Mouse (Mus musculus): Measurements from ENCODE around the gene Mbnl1.

Mbnl1 gene

GRCm38 (mm10) chr3:60608952-60609403, 136.3 kb downstream of the Mbnl1 start:
- DNase-seq (ENCODE audit: low spot score in 2 of 2) = peak; percentile 27 to 35

DNA sequence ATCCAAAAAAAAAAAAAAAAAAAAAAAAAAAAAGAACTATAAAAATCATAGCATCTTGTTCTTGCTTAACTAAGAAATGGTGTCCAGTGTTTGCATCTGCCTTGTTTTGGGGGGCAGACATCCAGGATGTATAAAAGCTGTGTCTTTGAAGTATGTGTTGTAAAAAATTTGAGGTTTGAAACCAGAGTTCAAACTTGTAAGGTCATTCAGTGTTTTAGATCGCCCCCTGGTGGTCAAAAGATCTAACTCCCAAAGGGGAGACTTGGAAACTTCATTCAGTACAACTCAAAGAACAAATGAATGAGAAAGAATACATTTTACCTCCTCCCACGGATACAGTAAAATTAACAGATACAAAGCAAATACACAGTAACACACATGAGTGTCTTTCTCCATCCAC, 139.2 kb downstream of the Mbnl1 start:
- DNase-seq (ENCODE audit: low spot score in 2 of 2) = peak; percentile 66 to 67

DNA sequence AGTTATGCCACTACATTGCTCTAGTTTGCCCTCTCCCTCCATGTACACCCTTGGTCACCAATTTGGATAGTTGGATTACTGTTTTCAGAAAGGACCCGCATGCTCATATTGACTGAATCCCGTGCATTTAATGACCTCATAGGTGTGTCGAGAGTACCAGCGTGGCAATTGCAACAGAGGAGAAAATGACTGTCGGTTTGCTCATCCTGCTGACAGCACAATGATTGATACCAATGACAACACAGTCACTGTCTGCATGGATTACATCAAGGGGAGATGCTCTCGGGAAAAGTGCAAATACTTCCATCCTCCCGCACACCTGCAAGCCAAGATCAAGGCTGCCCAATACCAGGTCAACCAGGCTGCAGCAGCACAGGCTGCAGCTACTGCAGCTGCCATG, 140.5 kb downstream of the Mbnl1 start:
- no peak for DNase-seq (ENCODE audit: low spot score in 2 of 2)

DNA sequence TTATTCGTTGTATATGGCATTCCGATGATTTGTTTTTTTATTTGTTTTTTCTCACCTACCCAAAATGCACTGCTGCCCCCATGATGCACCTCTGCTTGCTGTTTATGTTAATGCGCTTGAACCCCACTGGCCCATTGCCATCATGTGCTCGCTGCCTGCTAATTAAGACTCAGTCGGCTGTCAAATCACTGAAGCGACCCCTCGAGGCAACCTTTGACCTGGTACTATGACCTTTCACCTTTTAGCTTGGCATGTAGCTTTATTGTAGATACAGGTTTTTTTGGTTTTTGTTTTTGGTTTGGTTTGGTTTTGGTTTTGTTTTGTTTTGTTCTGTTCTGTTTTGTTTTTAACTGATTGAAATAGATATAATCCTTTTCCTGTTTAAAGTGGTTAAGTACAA, 141.9 kb downstream of the Mbnl1 start:
- DNase-seq (ENCODE audit: low spot score in 2 of 2) = no peak

DNA sequence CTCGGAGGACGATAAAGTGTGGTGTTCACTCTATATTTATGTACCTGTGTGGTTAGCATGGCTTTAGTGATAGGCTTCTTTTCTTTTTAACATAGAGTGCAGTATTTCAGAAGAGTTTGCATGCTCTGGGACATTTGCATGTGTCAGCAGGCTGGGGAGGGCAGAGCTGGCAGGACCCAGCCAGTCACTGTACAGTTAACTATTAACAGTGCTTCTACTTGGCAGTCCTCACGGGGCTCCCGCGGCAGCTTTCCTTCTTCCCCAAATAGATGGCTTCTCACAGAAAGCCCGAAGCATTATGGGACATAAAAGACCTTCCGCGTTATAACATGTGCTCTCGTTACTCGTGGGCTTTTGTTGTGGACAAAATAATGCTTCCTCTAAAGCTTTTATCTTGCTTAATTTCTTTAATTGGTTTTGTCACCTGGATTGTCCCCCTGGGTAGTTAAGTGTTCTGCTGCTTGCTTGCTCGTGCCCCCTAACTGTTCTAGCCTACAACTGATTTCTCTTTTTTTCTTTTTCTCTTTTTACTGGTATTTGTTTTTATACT, 142.5 kb downstream of the Mbnl1 start:
- no peak for DNase-seq (ENCODE audit: low spot score in 2 of 2)

- DNase-seq (ENCODE audit: low spot score in 2 of 2) = no peak
These were observed 143.0 kb downstream of the Mbnl1 start for GRCm38 (mm10) chr3:60615615-60616014.

GRCm38 (mm10) chr3:60616147-60616546, 143.5 kb downstream of the Mbnl1 start:
- DNase-seq (ENCODE audit: low spot score in 2 of 2) = no peak

DNA sequence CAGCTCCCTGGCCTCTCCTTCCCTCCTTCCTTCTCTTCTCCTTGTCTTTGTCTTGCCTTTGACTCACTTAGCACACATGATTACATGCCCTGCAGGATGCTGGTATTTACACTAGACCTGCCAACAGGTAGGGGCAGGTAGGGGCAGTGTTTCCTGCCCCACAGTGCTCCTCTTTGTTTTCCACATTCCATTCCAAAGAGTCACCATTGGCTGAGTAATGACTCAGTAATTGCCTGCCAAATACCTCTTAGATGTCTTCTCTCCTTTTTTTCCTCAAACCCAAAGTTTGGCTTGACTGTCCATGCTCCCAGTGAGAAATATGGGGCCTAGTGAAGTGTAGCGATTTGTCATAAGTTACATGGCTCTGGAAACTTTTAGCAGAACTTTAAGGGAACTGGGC, 145.0 kb downstream of the Mbnl1 start:
- no peak for DNase-seq (ENCODE audit: low spot score in 2 of 2)

DNA sequence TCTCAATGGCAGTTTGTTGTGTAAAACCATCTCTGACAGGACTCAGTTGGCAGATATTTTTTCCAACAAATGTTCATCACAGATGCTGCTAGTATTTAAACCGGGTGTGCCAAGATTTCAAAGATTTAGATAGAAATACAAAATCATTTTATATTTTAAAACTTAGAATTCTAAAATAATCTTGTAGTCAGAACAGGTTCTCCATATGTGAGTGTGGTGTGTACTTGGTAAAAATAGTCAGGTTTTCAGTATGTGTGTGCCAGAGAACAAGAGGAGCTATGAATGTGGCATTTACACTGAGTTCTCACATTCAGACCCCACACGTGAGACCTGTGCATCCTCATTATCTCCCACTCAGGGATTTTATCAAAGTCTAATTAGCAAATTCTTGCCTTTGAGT, 147.6 kb downstream of the Mbnl1 start:
- DNase-seq (ENCODE audit: low spot score in 2 of 2) = no peak

GRCm38 (mm10) chr3:60631183-60631582, 158.6 kb downstream of the Mbnl1 start:
- DNase-seq (ENCODE audit: low spot score in 2 of 2) = no peak

DNA sequence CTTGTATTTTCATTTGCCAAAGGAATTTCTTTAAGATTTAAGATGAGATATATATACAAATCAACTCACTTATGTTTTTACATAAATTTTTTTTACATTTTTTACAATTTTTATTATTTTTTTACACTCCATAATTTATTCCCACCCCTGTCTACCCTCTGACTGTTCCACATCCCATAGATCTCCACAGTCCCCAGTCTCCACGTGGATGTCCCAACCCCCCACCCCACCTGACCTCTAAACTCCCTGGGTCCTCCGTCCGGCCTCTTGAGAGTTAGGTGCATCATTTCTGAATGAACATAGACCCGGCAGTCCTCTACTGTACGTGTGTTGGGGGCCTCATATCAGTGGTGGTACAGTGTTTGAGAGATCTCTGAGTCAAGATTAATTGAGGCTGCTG, 159.1 kb downstream of the Mbnl1 start:
- no peak for DNase-seq (ENCODE audit: low spot score in 2 of 2)

DNA sequence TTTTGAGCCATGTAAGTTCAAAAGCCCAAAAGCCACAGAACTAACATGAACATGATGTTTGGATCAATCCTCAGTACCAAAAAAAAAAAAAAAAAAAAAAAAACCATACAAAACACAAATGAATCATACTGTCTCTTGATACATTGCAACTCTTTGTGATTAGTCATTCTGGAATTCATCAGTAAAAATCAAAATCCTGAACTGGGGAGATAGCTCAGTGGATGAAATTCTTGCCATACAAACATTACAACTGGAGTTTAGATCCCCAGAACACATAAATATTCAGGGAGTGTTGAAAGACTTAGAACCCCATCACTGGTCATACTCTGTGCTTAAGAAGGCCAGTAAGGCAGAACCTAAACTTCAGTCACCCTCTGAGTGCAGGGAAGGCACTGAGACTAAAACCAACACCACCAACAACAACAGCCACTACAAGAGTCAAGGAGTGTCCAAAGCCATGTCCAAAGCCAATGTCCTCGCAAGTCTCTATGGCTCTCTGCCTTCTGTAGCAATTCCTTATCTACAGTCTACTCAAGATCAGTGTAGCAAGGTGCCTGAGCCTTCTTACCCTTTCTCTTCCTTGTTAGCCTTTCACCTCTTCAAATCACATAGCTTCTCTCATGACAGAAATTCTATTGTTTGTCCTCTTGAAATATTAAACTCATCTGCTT, 160.3 kb downstream of the Mbnl1 start:
- DNase-seq (ENCODE audit: low spot score in 2 of 2) = no peak

DNA sequence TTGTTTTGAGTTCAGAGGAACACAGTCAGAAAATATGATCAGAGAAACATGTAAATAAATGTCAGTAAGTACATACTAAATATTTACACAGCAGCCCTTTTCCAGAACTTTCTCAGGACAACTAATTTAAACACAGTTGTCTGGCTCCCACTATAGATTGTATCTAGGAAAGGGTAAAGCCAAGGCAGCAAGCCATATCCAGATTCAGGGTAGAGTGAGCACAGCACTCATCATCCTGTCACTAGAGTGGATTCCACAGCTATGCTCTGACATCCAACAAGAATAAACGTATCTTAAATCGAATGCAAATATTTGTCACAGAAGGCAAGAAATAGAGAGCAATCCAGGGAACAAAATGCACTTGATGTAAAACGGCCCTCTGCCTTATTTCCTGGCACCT, 165.9 kb downstream of the Mbnl1 start:
- DNase-seq (ENCODE audit: low spot score in 2 of 2) = no peak

DNA sequence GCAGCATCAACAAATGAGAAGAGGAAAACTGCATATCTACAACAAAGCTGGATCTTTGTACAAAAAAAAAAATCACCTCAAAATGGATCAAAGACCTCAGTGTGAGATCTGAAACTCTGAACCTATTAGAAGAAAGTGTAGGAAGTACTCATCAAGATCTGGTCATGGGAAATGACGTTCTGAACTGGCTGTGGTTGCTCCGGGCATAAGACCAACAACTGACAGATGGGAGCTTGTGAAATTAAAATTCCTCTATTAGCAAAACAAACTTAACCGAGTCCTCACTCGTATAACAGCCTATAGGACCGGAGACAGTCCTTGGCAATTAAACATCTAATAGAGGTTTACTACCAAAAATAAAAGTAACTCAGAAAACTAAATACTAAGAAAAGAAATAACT, 166.5 kb downstream of the Mbnl1 start:
- DNase-seq (ENCODE audit: low spot score in 2 of 2) = no peak

DNA sequence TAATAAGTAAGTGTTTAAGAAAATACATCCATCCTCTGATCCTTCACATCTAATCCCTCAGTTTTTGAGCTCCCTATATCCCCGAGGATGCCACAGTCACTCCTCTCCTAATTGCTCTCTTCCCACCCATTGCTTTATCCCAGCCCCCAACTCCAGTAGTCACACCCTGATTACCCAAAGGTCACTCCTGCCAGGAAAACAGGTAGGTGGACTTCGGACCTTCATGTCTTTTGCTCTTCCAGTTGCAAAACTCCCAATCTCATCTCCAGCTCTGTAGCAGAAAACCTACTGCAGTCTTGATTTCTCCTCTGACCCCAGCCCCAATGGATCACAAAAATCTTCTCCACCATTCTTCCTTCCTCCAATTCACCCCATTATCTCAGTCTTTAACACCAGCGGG, 169.6 kb downstream of the Mbnl1 start:
- DNase-seq (ENCODE audit: low spot score in 2 of 2) = no peak

DNA sequence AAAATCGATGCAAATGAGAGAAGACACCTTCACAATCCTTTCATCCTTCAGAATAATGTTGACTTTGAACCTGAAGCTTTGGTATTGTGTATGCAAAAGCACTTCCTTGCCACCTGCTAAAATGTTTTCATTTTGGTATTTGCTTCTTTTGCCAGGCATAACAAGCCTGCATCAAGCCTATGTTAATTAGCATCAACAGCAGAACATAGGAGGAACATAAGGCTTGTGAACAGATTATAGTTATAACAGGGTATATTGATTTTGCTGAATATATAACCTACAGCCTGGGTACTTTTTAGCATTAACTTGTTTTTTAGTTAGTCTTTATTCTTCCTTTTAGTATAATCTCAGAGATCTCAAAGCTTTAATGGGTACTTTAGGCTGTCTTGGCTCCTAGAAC, 172.9 kb downstream of the Mbnl1 start:
- DNase-seq (ENCODE audit: low spot score in 2 of 2) = no peak

GRCm38 (mm10) chr3:60648293-60648692, 175.7 kb downstream of the Mbnl1 start:
- no peak for DNase-seq (ENCODE audit: low spot score in 2 of 2)

DNA sequence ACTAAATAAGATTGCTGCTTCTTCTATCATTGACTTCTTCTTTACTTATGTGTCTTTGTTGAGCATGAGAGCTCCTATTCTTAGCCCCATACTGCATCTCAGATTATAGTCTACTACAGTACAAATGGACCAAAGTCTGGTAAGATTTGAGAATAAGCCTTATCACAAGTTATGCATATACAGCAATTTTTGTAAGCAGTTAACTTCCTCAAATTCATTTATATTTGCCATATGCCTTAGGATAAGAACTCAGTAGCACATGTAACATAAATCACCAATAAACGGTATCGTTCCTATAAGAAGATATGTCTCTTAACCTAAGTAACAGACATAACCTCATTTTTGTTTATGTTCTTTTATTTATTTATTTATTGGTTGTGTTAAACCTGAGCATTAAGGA, 188.1 kb downstream of the Mbnl1 start:
- DNase-seq (ENCODE audit: low spot score in 2 of 2) = no peak
